9 mouse cellular contexts compared by ENCODE assay signal in genomic region chr2:154420942-154421731, GRCm38 (mm10). TPM values are rescaled to one million over a fixed set of nuclear protein-coding genes. Genes with fewer than 3 reads are reported as not detected.
DNase-seq lines count a peak whose midpoint lies in the region; ATAC-seq lines count a peak whose summit lies in the region.
"Had no signal": no experiment of that assay in that cellular context is flagged by ENCODE, and none has a peak within 500 bp of the region (broad histone marks: within the 10 kb centered on the region; RNA-seq: fewer than 3 reads in every experiment).

No protein-coding gene starts in this region.

- ATAC-seq in kidney, embryonic 14.5 days (ENCODE audit: low FRiP score, low TSS enrichment) = peak; percentile 53
- peak; percentile 81 for ATAC-seq in forebrain, embryonic 14.5 days
- ATAC-seq in midbrain, embryonic 16.5 days = peak; percentile 59
- ATAC-seq in erythroblast, adult 5-6 weeks (replicated peaks; ENCODE audit: low FRiP score, poor library complexity, severe bottlenecking) = no peak

- peaks cover 5% of the 10 kb centered on the region; the same call in 1 of the 2 replicates for H3K4me1 ChIP-seq in kidney, embryonic 14.5 days (ENCODE audit: control insufficient read depth, insufficient read depth, low read length)
- peaks cover 4% of the 10 kb centered on the region for H3K4me1 ChIP-seq in forebrain, embryonic 14.5 days (ENCODE audit: control insufficient read depth, insufficient read depth, low read length)
- H3K4me1 ChIP-seq in midbrain, embryonic 16.5 days (ENCODE audit: control insufficient read depth, insufficient read depth, low read length) = peaks cover 2% of the 10 kb centered on the region

- H3K4me2 ChIP-seq in kidney, embryonic 14.5 days (replicated peaks; ENCODE audit: low read depth, low read length) = no peak overlapping the region
- no peak overlapping the region for H3K4me2 ChIP-seq in forebrain, embryonic 14.5 days (ENCODE audit: low read length)
- H3K4me2 ChIP-seq in midbrain, embryonic 16.5 days (ENCODE audit: low read length) = no peak overlapping the region

- H3K27me3 ChIP-seq in kidney, embryonic 14.5 days (ENCODE audit: control insufficient read depth, insufficient read depth, low read length) = no peaks in the 10 kb centered on the region
- no peaks in the 10 kb centered on the region for H3K27me3 ChIP-seq in forebrain, embryonic 14.5 days (replicated peaks; ENCODE audit: control insufficient read depth, insufficient read depth, low read length)
- no peaks in the 10 kb centered on the region for H3K27me3 ChIP-seq in midbrain, embryonic 16.5 days (ENCODE audit: control insufficient read depth, insufficient read depth, low read depth, low read length)

- H3K36me3 ChIP-seq in kidney, embryonic 14.5 days (ENCODE audit: control insufficient read depth, insufficient read depth, low read length) = no peaks in the 10 kb centered on the region
- no peaks in the 10 kb centered on the region for H3K36me3 ChIP-seq in forebrain, embryonic 14.5 days (ENCODE audit: control insufficient read depth, insufficient read depth, low read length)
- H3K36me3 ChIP-seq in midbrain, embryonic 16.5 days (ENCODE audit: control insufficient read depth, insufficient read depth, low read length) = no peaks in the 10 kb centered on the region

- H3K9me3 ChIP-seq in kidney, embryonic 14.5 days (ENCODE audit: control insufficient read depth, low read length) = peaks cover 5% of the 10 kb centered on the region; the same call in 1 of the 2 replicates
- H3K9me3 ChIP-seq in forebrain, embryonic 14.5 days (replicated peaks; ENCODE audit: control insufficient read depth, low read length) = no peaks in the 10 kb centered on the region
- H3K9me3 ChIP-seq in midbrain, embryonic 16.5 days (replicated peaks; ENCODE audit: control insufficient read depth, low read length, poor library complexity, severe bottlenecking) = no peaks in the 10 kb centered on the region

- H3K4me3 ChIP-seq in kidney, embryonic 14.5 days (ENCODE audit: low read length) = no peak overlapping the region
- H3K4me3 ChIP-seq in forebrain, embryonic 14.5 days (ENCODE audit: low read depth, low read length) = no peak overlapping the region
- no peak overlapping the region for H3K4me3 ChIP-seq in midbrain, embryonic 16.5 days (ENCODE audit: low read depth, low read length)
- H3K4me3 ChIP-seq: gastrocnemius, adult 2 months had no signal

- WGBS in kidney, embryonic 14.5 days = 36% methylated on average over 7 of the region's 7 CpGs
- 17% methylated on average over 7 of the region's 7 CpGs for WGBS in forebrain, embryonic 14.5 days
- WGBS in midbrain, embryonic 16.5 days = 12% methylated on average over 7 of the region's 7 CpGs

- no peak for DNase-seq in kidney, postnatal 4 days
- DNase-seq in cerebellum, adult 8-10 months = peak; percentile 60
- DNase-seq in forebrain, embryonic 14.5 days (ENCODE audit: low spot score) = peak; percentile 88
- no peak for DNase-seq in gastrocnemius, postnatal 4 days (ENCODE audit: low spot score in 2 of 2)
- DNase-seq in spleen, postnatal 10 days (ENCODE audit: low spot score in 2 of 2) = no peak
- DNase-seq: gastrocnemius, adult 2 months had no signal

- no peak overlapping the region for H3K9ac ChIP-seq in kidney, embryonic 14.5 days (ENCODE audit: low read depth, low read length)
- H3K9ac ChIP-seq in forebrain, embryonic 14.5 days (ENCODE audit: low read length) = no peak overlapping the region; the same call in 1 of the 2 replicates
- H3K9ac ChIP-seq in midbrain, embryonic 16.5 days (ENCODE audit: low read depth, low read length) = no peak overlapping the region

- no peak overlapping the region for H3K27ac ChIP-seq in kidney, embryonic 14.5 days (ENCODE audit: low read depth, low read length)
- H3K27ac ChIP-seq in forebrain, embryonic 14.5 days (ENCODE audit: low read depth, low read length) = peak overlapping the region; percentile 85
- H3K27ac ChIP-seq in midbrain, embryonic 16.5 days (ENCODE audit: low read length) = 0 out of 2 replicates have a peak overlapping the region, but pooled peaks have one; percentile 50
- H3K27ac ChIP-seq: gastrocnemius, adult 2 months had no signal

RNA-seq across cellular contexts. Expression of gene Snta1, which starts 13.2 kb away (rescaled TPM):
- 4.5 and 5.7 TPM in 2 replicates for polyA plus RNA-seq in kidney, embryonic 14.5 days (2014; fragmentation: Nextera tagmentation; extraction: Ambion mirVana)
- polyA plus RNA-seq in forebrain, embryonic 14.5 days (2014; fragmentation: Nextera tagmentation; extraction: Ambion mirVana) = 2.6 and 4.6 TPM in 2 replicates
- polyA plus RNA-seq in midbrain, embryonic 16.5 days (2015; fragmentation: Nextera tagmentation; extraction: Ambion mirVana) = 9.2 and 12.3 TPM in 2 replicates
- not detected in 2 replicates for total RNA-seq in erythroblast, adult 5-6 weeks (2015; ENCODE audit: low replicate concordance)
- 0.17 and 0.56 TPM in 2 replicates for total RNA-seq in erythroblast, adult 5-6 weeks (2017; ENCODE audit: low replicate concordance)
- total RNA-seq in gastrocnemius, postnatal 4 days (2021) = 100 to 1,000 TPM in 1 of 2 experiments, 10 to 100 TPM in 1; 96.6 to 121 TPM

RNA-seq across cellular contexts. Expression of gene Cbfa2t2, which starts 15.1 kb away (rescaled TPM):
- polyA plus RNA-seq in kidney, embryonic 14.5 days (2014; fragmentation: Nextera tagmentation; extraction: Ambion mirVana) = 26.6 and 44.4 TPM in 2 replicates
- 51.9 and 59.4 TPM in 2 replicates for polyA plus RNA-seq in forebrain, embryonic 14.5 days (2014; fragmentation: Nextera tagmentation; extraction: Ambion mirVana)
- polyA plus RNA-seq in midbrain, embryonic 16.5 days (2015; fragmentation: Nextera tagmentation; extraction: Ambion mirVana) = 50.2 and 53.1 TPM in 2 replicates
- total RNA-seq in erythroblast, adult 5-6 weeks (2015; ENCODE audit: low replicate concordance) = 5.6 and 8.5 TPM in 2 replicates
- total RNA-seq in erythroblast, adult 5-6 weeks (2017; ENCODE audit: low replicate concordance) = 2.9 and 9.5 TPM in 2 replicates
- total RNA-seq in gastrocnemius, postnatal 4 days (2021) = 10 to 100 TPM; 37.2 to 38.2 TPM

RNA-seq across cellular contexts. Expression of gene Cdk5rap1, which starts 48.3 kb away (rescaled TPM):
- 10.6 and 18.5 TPM in 2 replicates for polyA plus RNA-seq in kidney, embryonic 14.5 days (2014; fragmentation: Nextera tagmentation; extraction: Ambion mirVana)
- 18.8 and 24.1 TPM in 2 replicates for polyA plus RNA-seq in forebrain, embryonic 14.5 days (2014; fragmentation: Nextera tagmentation; extraction: Ambion mirVana)
- 12.2 and 16.3 TPM in 2 replicates for polyA plus RNA-seq in midbrain, embryonic 16.5 days (2015; fragmentation: Nextera tagmentation; extraction: Ambion mirVana)
- 5.9 and 13.1 TPM in 2 replicates for total RNA-seq in erythroblast, adult 5-6 weeks (2015; ENCODE audit: low replicate concordance)
- 12.7 and 21.5 TPM in 2 replicates for total RNA-seq in erythroblast, adult 5-6 weeks (2017; ENCODE audit: low replicate concordance)
- total RNA-seq in gastrocnemius, postnatal 4 days (2021) = 10 to 100 TPM; 11.6 to 12.1 TPM

Comparison
In these comparisons a context has a peak if more than half of its experiments do, and no peak if none do; other contexts are left out.
1. DNase-seq: peak in cerebellum, adult 8-10 months (single experiment) and forebrain, embryonic 14.5 days (single experiment); none in kidney, postnatal 4 days (0 of 2), gastrocnemius, postnatal 4 days (0 of 2) and spleen, postnatal 10 days (0 of 2).